Mouse (Mus musculus): ENCODE results near the gene Lingo1.
A peak's percentile ranks its signal among the peaks of the same experiment; 100 is the strongest.

Lingo1 gene

DNA sequence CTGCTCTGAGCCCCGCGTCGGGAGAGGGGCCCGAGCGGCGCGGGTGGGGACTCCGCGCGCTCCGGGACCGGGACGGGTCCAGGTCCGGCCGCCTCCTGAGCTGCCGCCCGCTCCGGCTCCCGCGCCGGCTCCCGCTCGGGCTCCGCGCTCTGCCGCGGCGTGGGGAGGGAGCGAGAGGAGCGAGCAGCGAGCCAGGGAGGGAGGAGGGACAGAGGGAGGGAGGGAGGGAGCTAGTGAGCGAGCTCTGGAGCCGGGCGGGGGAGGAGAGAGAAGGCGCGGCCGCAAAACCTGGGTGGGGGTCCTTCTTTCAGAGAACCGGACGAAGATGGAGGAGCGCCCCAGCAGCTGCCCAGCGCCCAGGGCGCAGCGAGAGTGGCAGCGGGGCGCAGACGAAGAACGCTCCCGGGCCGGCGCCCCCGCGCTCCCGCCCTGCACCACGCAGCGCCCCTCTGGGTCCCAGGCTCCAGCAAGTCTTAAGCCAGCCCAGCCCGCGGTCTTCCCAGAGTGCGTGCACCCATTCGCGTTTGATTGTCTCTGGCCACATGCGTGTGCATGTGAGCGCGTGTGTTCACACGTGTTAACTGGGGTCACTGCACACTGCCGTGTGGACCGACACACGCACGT is 160.7 kb downstream of the Lingo1 start:
- DNase-seq (ENCODE audit: low spot score in 2 of 2): peak in 1 of 2 experiments; percentile 74

DNA sequence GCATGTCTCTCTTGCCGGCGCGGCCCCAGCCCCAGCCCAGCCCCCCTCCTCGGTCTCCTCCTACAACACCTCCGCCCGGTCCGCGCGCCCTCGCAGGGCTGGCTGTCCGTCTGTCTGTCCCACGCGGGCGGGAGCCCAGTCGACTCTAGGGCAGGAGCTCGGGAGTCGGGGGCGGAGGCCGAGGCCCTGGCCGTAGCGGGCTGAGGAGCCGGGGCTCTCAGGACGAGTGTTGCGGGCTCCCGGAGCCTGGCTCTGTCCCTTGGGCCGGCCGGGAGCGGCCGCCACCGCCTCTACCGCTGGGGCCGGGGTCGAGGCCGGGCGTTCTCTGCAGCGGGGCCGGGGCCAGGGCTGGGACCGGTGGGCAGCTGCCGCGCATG is 161.2 kb downstream of the Lingo1 start:
- no peak for DNase-seq (ENCODE audit: low spot score in 2 of 2)

DNA sequence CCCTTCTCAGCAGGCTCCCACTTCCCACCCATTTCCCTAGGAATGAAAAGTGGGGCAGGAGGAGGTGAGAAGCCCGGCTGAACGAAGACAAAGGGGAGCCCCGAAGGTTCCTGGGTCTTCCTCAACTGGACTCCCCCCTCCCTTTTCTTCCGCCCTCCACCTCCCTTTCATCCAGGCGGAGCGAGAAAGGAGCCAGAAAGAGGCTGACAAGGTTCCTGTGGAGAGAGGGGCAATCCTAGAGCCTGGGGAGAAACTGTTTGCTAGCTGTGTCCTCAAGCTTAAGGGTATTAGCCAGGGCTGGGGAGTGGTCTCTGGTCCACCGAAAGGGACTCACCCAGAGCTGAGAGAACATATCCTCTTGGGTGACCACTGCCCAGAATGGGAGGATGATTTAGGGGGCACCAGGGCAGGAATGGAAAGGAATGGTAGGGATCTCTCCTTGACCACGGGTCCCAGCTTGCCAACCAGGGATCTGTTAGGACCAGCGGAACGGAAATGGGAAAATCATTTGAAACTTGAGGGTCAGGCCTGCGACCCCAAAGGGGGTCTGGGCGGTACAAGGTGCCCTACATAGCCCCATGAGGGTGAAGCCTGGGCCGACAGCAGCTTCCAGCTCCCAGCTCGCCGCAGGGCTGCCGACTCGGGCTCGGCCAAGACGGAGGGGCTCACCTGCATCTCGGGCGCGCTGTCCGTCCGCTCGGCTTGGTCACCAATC is 161.7 kb downstream of the Lingo1 start:
- no peak for DNase-seq (ENCODE audit: low spot score in 2 of 2)

DNA sequence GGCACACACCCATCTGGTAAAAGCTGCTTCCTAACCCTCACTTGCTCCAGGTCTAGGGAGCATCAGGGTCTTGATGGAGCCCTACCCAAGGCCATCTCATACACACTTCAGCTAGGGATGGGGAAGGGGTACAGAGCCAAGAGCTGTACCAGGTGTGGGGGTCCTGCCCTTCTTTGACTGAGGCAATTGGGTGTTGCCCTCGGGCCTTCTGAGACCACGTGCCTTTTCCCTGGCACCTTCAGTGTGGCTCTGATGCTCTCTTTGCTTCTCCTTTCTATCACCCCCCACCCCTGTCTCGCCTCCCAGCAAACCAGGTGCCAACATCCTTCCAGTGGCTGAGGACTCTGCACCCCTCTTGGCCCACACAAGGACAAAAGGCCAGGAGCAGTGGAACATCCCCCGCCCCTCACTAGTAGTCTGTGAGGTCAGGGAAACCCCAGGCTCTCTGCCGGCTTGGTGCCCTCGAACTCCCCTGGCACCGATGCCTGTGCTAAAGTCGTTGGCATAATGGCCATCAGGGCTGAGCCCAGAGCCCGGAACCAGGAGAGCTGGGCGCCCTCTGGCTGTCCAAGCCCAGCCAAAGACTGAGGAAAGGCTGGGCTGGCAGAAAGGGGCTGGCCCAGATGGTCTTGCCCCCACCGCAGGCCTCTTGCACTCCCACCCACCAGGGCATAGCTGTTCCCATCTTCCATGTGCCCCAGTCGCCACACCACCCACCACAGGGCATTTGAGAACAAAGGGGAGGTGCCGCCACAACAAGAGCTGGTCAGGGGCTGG is 162.6 kb downstream of the Lingo1 start:
- no peak for DNase-seq (ENCODE audit: low spot score in 2 of 2)

DNA sequence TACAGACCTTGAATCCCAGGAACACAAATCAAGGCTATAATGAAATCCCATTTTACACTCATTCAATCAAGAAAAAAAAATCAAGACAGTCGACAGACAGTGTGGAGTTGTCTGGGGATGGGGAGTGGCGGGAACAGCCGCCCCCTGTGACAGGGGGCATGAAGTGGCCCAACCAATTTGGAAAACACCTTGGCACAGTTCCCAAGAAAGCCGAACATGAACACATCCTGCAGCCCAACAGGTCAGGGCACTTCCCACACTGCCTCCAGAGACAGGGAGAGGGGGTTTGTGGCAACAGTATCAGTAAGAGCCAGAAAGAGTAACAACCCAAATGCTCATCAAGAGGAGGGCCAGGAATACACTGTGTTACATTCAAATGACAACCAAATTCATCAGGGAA is 165.3 kb downstream of the Lingo1 start:
- DNase-seq (ENCODE audit: low spot score in 2 of 2): no peak

DNA sequence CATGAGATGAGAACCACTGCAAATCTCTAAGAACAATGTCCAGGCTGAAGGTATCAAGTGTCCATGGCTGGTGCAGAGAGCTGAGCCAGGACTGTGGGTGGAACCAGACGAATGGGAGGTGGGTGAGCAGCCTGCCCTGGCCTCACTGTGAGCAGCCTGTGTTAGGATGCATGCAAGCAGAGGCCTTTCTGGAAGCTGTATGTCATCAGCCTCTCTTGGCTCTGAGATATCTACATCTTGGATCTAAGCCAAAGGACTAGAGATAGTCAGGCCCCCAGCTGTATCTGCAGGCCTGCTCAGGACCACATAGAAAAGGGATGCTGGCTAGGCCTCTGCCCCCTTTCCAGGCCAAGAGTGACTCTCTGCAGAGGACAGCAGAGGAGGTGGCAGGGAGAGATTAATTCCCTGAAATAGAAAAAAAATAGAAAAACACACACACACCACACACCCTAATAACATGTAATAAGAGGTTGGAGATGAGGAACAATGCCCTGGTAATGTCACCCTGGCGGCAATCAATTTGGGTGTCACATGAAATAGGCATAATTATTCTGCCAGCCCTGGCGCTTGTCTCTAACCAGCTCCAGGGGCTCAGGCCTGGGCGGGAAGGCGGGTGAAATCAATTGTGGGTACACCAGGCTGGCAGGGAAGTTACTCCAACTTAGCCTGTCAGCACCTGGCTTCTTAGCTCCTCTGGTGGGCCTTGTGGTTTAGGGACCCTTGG is 166.4 kb downstream of the Lingo1 start:
- DNase-seq (ENCODE audit: low spot score in 2 of 2): no peak

DNA sequence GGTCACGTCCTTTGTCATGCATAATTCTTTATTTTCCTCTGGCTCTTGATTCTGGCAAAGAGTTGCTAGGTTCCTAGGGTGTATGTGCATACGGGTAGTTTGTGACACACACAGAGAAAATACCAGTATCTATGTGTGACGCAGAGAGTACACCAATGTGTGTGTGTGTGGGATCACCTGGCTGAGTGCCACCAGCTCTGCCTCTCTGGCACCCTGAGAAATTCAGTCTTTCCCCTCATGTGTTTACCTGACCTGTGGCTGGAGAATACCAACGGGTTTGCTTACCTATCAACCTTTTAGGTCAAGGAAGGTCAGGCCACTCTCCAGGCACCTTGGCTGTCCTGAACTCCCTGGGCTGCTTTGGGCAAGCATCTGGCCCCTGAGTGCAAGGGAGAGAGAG is 169.0 kb downstream of the Lingo1 start:
- DNase-seq (ENCODE audit: low spot score in 2 of 2): no peak

DNA sequence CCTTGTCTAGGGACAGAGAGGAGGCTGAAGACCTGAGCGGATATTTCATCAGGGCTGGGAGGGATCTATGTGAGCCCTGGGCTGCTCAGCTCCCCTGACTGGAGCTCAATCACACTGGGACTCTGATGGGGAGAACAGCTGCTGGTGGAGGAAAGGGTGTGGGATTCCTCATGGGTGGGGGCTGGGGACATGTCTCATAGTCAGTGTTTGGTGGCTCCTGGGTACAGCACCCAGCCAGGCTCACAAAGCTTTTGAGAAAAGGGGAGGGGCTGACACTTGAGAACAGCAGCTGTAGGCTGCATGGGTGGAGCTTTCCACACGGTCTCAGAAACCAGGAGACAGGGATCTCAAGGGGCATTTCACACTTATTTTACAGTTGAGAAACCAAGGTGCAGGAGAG is 171.3 kb downstream of the Lingo1 start:
- no peak for DNase-seq (ENCODE audit: low spot score in 2 of 2)

DNA sequence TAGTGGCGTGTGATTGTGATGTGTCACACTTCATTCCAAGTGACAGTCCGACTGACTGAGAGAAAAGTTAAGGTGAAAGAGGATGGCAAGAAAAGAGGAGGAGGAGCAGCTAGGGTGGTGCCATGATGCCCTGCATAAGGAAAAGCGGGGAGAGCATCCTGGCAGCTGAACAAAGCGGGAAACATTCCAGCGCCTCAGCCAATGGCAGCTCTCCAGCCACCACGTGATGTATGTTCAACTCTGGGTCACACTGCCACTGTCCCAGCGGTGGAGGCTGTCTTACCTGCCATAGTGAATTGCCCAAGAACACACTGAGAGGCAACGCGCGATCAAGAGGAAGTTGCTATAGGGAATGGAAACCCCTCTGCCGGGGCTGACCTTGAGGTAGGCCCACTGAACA is 172.9 kb downstream of the Lingo1 start:
- no peak for DNase-seq (ENCODE audit: low spot score in 2 of 2)

DNA sequence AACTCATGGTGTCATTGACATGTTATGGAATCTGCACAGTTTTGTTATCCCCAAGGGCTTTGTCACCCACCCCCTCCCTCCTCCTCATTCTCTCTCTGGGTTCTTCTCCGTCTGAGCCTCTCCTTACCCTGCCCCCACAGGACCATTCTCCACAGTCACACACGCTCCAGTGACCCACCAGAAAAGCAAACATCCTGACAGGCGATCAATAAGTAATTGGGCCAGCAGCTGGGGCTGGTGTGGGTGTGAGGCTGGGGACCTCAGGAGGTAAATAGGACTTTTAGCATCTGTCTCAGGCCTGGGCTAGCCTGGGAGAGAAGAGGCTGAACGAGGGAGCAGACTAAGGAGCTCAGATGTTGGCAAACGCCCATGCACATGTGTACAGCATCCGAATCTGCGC is 173.5 kb downstream of the Lingo1 start:
- no peak for DNase-seq (ENCODE audit: low spot score in 2 of 2)

DNA sequence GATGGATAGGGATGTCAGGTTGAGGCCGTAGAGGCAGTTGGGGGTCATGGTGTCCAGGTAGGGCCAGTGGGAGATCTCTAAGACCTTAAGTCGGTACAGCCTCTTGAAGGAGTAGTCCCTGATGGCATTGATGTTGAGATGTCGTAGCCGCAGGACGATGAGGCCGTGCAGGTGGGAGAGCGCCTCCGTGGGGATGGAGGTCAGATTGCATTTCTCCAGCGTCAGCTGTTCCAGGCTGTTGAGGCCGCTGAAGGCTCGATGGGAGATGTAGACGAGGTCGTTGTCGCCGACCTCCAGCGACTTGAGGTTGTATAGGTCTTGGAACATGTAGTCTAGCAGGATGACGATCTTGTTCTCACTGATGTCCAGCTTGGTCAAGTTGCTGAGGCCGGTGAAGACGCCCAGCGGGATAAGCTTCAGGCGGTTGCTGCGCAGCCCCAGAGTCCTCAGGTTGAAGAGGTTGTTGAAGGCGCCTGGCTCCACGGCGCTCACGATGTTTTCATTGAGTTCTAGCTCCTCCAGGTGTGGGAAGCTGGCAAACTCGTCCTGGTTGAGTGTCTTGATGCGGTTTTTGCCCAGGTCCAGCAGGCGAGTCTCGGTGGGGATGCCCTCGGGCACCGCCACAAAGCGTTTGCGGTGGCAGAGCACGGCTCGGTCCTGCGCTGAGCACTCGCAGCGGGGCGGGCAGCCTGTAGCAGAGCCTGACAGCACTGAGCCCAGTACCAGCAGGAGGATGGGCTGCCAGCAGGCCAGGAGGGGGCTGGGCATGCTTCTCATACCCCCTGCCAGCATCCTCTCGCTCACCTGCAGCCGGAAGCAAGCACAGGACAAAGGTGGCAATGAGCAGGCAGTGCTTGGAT is 175.5 kb downstream of the Lingo1 start:
- no peak for DNase-seq (ENCODE audit: low spot score in 2 of 2)

DNA sequence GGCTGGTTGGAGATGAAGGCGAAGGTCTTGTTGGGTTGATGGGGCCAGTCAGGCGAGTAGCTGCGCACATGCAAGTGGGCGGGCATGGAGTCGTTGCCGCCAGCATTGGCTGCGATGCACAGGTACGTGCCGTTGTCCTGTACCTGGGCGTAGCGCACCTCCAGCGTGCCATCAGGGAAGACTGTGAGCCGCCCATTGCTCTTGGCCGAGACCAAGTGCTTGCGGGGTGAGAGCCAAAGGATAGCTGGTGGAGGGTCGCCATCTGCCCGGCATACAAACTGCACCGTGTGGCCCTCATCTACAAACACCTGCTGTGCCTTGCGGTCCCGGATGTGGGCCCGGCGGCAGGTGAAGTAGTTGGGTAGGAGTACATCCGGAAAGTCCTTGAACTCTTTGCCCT is 176.6 kb downstream of the Lingo1 start:
- no peak for DNase-seq (ENCODE audit: low spot score in 2 of 2)

DNA sequence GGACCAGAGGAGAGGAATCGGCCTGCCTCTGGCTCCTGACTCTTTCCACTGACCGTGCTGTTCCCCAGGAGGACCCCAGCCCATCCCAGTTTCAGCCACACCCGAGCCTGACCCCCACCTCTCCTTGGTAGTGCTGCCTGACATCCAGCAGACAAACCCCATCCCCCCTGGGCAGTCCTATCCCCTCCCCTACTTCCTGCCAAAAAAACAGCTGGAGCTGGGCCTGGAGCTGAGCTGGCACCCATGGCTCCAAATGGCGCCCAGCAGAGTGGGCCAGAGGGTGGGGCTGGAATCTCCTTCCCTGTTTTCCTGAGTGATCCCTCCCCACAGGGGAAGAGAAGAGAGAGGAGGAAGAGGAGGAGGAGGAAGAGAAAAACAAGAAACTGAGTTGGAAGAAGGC is 177.6 kb downstream of the Lingo1 start:
- DNase-seq (ENCODE audit: low spot score in 2 of 2): no peak

DNA sequence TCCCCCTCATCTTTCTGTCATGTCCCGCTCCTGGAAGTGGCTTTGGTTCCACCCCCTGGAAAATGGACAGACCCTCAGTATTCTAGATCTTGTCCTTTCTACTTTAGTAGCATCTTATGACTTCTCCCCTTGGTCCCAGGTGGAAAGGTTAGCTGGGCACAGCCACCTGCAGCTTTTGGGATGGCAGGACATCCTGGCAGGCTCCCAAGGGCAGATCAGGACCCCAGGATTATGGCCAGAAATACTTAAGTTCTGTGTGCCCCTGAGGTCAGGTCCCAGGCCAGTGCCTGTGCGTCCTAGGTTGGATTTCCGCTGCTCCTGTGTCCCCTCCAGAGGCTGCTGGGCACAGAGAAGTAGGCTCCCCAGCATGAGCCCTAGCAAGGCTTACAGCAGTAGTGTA is 180.2 kb downstream of the Lingo1 start:
- DNase-seq (ENCODE audit: low spot score in 2 of 2): no peak

DNA sequence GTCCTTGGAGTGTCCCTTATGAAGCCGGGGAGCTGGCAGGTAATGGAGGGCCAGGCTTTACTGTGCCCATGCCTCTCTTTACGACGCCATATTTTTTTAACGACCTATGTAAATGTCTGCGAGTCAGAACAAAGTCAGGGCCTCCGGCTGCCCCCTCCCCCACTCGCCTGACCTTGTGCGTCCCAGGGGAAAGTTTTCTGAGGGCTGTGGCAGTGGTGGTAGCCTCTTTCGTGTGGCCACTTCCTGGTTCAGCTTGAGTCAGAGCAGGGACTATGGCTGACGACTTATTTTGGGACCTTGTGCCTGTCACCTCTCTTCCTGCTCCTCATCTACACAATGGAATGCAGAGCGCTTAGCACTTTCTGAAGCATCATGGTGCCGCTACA is 183.5 kb downstream of the Lingo1 start:
- DNase-seq (ENCODE audit: low spot score in 2 of 2): peak in 1 of 2 experiments; percentile 30

DNA sequence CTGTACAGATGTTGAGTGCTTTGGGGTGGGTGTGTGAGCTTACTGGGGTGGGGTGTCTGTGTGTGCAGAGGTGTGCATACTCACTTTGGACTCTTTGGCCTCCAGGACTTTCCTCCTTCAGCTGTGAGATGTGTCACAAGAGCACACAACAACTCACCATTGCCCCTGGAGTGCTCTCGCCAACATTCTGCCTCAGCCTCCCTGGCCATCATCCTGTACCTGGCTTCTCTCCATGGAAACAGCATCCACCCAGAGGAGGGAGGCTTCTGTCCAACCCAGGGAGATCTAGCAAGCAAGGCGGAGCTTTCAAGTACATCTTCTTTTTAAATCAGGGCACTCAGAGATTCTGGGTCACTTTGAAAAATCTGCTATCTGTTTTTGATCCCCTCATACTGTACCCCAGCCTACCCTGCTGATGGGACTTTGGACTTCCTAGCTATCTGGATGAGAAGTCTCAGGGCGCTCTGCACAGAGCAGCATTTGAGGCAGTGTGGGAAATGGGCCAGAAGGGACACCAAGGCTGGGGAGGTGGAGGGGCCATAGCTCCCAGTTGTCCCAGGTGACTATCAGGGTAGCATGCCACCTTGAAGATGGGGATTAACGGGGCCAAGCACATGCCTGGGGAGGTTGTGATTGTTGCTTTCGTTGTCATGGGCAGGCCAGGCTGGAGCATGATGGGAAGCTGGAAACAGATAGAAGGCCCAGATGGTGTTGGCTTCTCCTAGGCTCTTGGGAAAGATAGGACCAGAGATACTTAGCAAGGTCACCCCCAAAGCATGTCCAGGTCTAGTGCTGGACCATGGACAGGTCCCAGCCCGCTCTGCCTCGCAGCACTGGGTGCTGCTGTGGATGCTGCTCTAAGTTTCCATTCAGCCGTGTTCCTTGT is 184.1 kb downstream of the Lingo1 start:
- peak in 1 of 2 experiments; percentile 22 for DNase-seq (ENCODE audit: low spot score in 2 of 2)

DNA sequence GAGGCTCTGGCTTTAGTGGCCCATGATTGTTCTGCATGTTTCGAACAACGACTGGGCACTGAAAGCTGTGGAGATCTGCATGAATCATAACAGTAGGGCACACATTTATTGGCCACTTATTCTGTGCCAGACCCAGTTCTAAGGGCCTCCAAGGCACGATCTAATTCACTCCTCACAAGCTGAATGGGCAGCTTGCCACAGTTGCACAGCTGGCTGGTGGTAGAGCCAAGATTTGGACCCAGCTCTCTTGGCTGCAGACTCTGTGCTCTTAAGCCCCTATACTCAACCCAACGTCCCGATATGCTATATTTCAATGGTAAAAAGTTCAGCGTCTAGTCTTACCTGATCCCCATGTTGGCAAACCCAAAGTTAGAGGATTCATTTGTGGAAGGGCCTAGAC is 185.3 kb downstream of the Lingo1 start:
- no peak for DNase-seq (ENCODE audit: low spot score in 2 of 2)

DNA sequence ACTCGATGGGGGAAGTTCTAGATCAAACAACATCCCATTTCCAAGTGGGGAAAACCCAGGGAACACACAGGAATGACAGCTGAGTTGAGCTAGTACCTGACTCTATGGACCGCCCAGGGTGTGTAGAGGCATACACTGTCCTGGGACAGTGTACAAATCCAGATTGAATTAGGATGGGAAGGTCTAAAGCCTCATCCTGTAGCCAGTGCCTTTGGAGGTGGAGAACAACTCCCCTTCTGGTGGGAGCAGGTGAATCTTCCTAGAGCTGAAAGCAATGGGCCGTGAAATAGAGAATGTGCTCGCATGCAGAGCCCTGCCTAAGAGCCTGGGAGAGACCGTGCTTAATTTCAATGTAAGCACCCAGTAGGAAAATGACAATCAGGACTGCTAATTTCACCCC is 185.8 kb downstream of the Lingo1 start:
- no peak for DNase-seq (ENCODE audit: low spot score in 2 of 2)

DNA sequence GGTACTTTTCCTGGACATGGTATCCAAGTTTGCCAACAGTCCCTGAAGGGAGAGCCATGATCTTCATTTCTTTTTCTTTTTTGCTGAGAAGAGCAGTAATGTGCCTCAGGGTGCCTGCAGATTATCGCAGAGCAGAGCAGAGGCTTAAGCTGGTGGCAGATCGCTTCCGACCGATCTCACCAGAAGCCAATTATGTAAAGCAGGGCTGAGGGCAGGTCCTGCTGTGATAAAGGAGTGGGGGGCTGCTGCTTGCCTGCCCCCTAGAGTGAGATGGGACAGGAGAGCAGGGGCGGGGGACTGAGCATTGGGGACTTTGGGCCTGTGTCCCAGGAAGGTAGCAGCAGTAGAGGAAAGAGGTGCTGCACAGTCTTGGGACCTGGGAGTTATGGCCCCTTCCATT is 186.8 kb downstream of the Lingo1 start:
- no peak for DNase-seq (ENCODE audit: low spot score in 2 of 2)

DNA sequence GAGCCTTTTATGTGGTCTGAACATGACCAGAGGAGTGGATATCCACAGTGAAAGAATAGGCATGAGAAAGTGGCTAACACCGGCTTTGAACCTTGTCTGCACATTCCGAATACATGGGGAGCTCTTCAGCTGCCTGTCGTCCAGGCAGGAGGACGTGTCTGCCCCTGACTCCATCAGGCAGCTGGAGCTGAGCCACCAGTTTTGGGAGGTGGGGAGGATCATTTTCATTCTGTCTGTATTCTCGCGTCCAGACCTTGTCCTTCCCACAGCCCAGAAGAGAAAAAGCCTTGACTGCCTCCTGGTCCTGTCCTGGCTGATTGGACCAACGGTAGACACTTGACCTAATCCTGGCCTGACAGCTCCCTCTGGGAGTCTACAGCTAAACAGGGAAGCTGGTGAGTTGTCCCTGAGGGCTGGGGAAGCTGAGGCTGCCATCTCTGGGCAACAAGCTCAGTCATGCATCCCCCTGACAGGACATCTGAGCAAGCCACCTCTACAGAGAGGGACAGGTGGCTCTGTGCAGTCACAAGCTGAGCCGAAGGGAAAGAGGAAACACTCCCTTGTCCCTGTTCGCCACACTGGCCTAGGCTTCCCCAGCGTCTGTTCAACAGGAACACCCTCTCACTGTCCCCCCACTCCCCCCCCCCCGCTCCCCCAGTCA is 187.4 kb downstream of the Lingo1 start:
- DNase-seq (ENCODE audit: low spot score in 2 of 2): no peak

All from right cerebral cortex, adult 2 months (tissue).